ENCODE assay signal across 27 mouse cellular contexts in genomic region chr5:101996036-101996735, GRCm38 (mm10).
A peak's percentile ranks its signal among the peaks of the same experiment; 100 is the strongest.
DNase-seq lines count a peak whose midpoint lies in the region; ATAC-seq and TF ChIP-seq lines count a peak whose summit lies in the region.
"Had no signal": no experiment of that assay in that cellular context is flagged by ENCODE, and none has a peak within 500 bp of the region (broad histone marks: within the 10 kb centered on the region; RNA-seq: fewer than 3 reads in every experiment).

No protein-coding gene starts in this region.

- no peaks in the 10 kb centered on the region for H3K36me3 ChIP-seq in heart, adult 2 months (ENCODE audit: control insufficient read depth, insufficient read depth, low read length)
- H3K36me3 ChIP-seq in heart, embryonic 11.5 days (ENCODE audit: control insufficient read depth, insufficient read depth, low read length), result no peaks in the 10 kb centered on the region
- H3K36me3 ChIP-seq in liver, embryonic 11.5 days (ENCODE audit: control insufficient read depth, insufficient read depth, low read length), result no peaks in the 10 kb centered on the region
- no peaks in the 10 kb centered on the region for H3K36me3 ChIP-seq in forebrain, embryonic 11.5 days (ENCODE audit: control insufficient read depth, insufficient read depth, low read length)
- H3K36me3 ChIP-seq: embryonic facial prominence, embryonic 15.5 days; G1E; hindbrain, embryonic 13.5 days; midbrain, embryonic 12.5 days had no signal

- H3K27ac ChIP-seq in gastrocnemius, adult 2 months, result no peak overlapping the region
- H3K27ac ChIP-seq in heart, adult 2 months, result no peak overlapping the region
- H3K27ac ChIP-seq in heart, embryonic 11.5 days (ENCODE audit: low read depth, low read length), result no peak overlapping the region
- H3K27ac ChIP-seq in liver, embryonic 11.5 days (ENCODE audit: low read depth, low read length), result no peak overlapping the region
- H3K27ac ChIP-seq in forebrain, embryonic 11.5 days (ENCODE audit: low read depth, low read length), result no peak overlapping the region
- H3K27ac ChIP-seq: embryonic facial prominence, embryonic 10.5 days; embryonic facial prominence, embryonic 15.5 days; heart, embryonic 13.5 days; hindbrain, embryonic 13.5 days; layer of hippocampus, adult 2 months; left cerebral cortex, adult 2 months; liver, embryonic 14.5 days; midbrain, embryonic 12.5 days; neural tube, embryonic 13.5 days had no signal

- TF ChIP-seq EP300 in heart, adult 2 months (IDR thresholded peaks at IDR 0.05; ENCODE audit: insufficient read depth, low read depth, low read length), result no peak

- WGBS in heart, adult 2 months, result 79% methylated on average over 11 of the region's 11 CpGs
- 86% methylated on average over 11 of the region's 11 CpGs for WGBS in heart, embryonic 11.5 days (ENCODE audit: insufficient replicate concordance)
- WGBS in liver, embryonic 11.5 days, result 86% methylated on average over 11 of the region's 11 CpGs
- 94% methylated on average over 11 of the region's 11 CpGs for WGBS in forebrain, embryonic 11.5 days

- H3K4me1 ChIP-seq in heart, adult 2 months (ENCODE audit: control insufficient read depth, insufficient read depth, low read length), result peaks cover 8% of the 10 kb centered on the region
- peaks cover 21% of the 10 kb centered on the region for H3K4me1 ChIP-seq in heart, embryonic 11.5 days (ENCODE audit: control insufficient read depth, insufficient read depth, low read length)
- no peaks in the 10 kb centered on the region for H3K4me1 ChIP-seq in liver, embryonic 11.5 days (replicated peaks; ENCODE audit: control insufficient read depth, insufficient read depth, low read length)
- H3K4me1 ChIP-seq in forebrain, embryonic 11.5 days (replicated peaks; ENCODE audit: control insufficient read depth, insufficient read depth, low read length), result no peaks in the 10 kb centered on the region

- H3K4me2 ChIP-seq in heart, embryonic 11.5 days, result no peak overlapping the region
- no peak overlapping the region for H3K4me2 ChIP-seq in liver, embryonic 11.5 days
- no peak overlapping the region for H3K4me2 ChIP-seq in forebrain, embryonic 11.5 days (ENCODE audit: low read depth, low read length, severe bottlenecking)
- H3K4me2 ChIP-seq: embryonic facial prominence, embryonic 15.5 days; heart, embryonic 13.5 days; hindbrain, embryonic 13.5 days; midbrain, embryonic 12.5 days; neural tube, embryonic 13.5 days had no signal

- TF ChIP-seq CTCF in gastrocnemius, adult 2 months (IDR thresholded peaks at IDR 0.05), result no peak
- TF ChIP-seq CTCF in heart, adult 2 months (IDR thresholded peaks at IDR 0.05), result no peak

- peaks cover 3% of the 10 kb centered on the region for H3K79me2 ChIP-seq in heart, adult 2 months (replicated peaks; ENCODE audit: control insufficient read depth, insufficient read depth, low read length)

- H3K4me3 ChIP-seq in gastrocnemius, adult 2 months, result no peak overlapping the region
- no peak overlapping the region for H3K4me3 ChIP-seq in heart, adult 2 months
- no peak overlapping the region for H3K4me3 ChIP-seq in heart, embryonic 11.5 days (ENCODE audit: low read depth, low read length)
- H3K4me3 ChIP-seq in liver, embryonic 11.5 days (ENCODE audit: low read depth, low read length), result no peak overlapping the region
- H3K4me3 ChIP-seq in forebrain, embryonic 11.5 days (ENCODE audit: low read depth, low read length), result no peak overlapping the region
- H3K4me3 ChIP-seq: embryonic facial prominence, embryonic 10.5 days; embryonic facial prominence, embryonic 15.5 days; heart, embryonic 13.5 days; hindbrain, embryonic 13.5 days; layer of hippocampus, adult 2 months; left cerebral cortex, adult 2 months; midbrain, embryonic 12.5 days; neural tube, embryonic 13.5 days had no signal

- intact Hi-C loops in gastrocnemius, adult 2 months (cut with DNase I), result no loop called here
- intact Hi-C loops in heart, adult 2 months (cut with DNase I), result no loop called here
- intact Hi-C loops in heart, postnatal 14 days (cut with DNase I), result loop anchor here (5.0 kb wide), 1 partner anchor 76 kb away; no protein-coding TSS in a partner anchor

- H3K9me3 ChIP-seq in heart, embryonic 11.5 days (replicated peaks; ENCODE audit: control insufficient read depth, low read length), result no peaks in the 10 kb centered on the region
- no peaks in the 10 kb centered on the region for H3K9me3 ChIP-seq in liver, embryonic 11.5 days (ENCODE audit: control insufficient read depth, low read length)
- H3K9me3 ChIP-seq in forebrain, embryonic 11.5 days (ENCODE audit: control insufficient read depth, low read length), result no peaks in the 10 kb centered on the region
- H3K9me3 ChIP-seq: embryonic facial prominence, embryonic 10.5 days; embryonic facial prominence, embryonic 15.5 days; heart, embryonic 13.5 days; hindbrain, embryonic 13.5 days; midbrain, embryonic 12.5 days; neural tube, embryonic 13.5 days had no signal

- peak; percentile 45 for DNase-seq in gastrocnemius, adult 2 months
- no peak for DNase-seq in gastrocnemius, adult 18-20 months (ENCODE audit: low spot score)
- peak; percentile 56 to 57 for DNase-seq in heart, adult 2 months
- peak; percentile 28 for DNase-seq in liver, embryonic 11.5 days (ENCODE audit: low spot score)
- no peak for DNase-seq in liver
- peak; percentile 40 to 48 for DNase-seq in heart, postnatal 14 days
- DNase-seq in forebrain, embryonic 11.5 days (ENCODE audit: low spot score), result no peak
- DNase-seq: adrenal gland, postnatal 25 days; cerebellum, postnatal 25 days; kidney, adult 8-10 months; lung, adult 2 months; lung, postnatal 14 days; thymus, adult 2 months; thymus, postnatal 36 days had no signal

- ATAC-seq in heart, embryonic 11.5 days (replicated peaks; ENCODE audit: insufficient number of reproducible peaks, low FRiP score, low TSS enrichment), result no peak
- ATAC-seq in liver, embryonic 11.5 days (replicated peaks; ENCODE audit: low FRiP score), result no peak
- ATAC-seq in forebrain, embryonic 11.5 days (replicated peaks; ENCODE audit: low FRiP score), result no peak
- ATAC-seq: forebrain, embryonic 14.5 days; intestine, embryonic 16.5 days had no signal

- H3K9ac ChIP-seq in heart, adult 2 months (ENCODE audit: low read depth, low read length), result no peak overlapping the region
- no peak overlapping the region for H3K9ac ChIP-seq in heart, embryonic 11.5 days (ENCODE audit: low read depth, low read length)
- H3K9ac ChIP-seq in liver, embryonic 11.5 days (ENCODE audit: low read depth, low read length), result no peak overlapping the region
- H3K9ac ChIP-seq in forebrain, embryonic 11.5 days (ENCODE audit: low read length), result no peak overlapping the region
- H3K9ac ChIP-seq: embryonic facial prominence, embryonic 15.5 days; heart, embryonic 13.5 days; hindbrain, embryonic 13.5 days; liver, embryonic 14.5 days; midbrain, embryonic 12.5 days; neural tube, embryonic 13.5 days had no signal

- no peak for TF ChIP-seq POLR2A in heart, adult 2 months (IDR thresholded peaks at IDR 0.05; ENCODE audit: insufficient read depth, low read depth, low read length)

- H3K27me3 ChIP-seq in heart, adult 2 months (ENCODE audit: control insufficient read depth, insufficient read depth, low read length), result no peaks in the 10 kb centered on the region
- H3K27me3 ChIP-seq in heart, embryonic 11.5 days (ENCODE audit: control insufficient read depth, insufficient read depth, low read length), result no peaks in the 10 kb centered on the region
- no peaks in the 10 kb centered on the region for H3K27me3 ChIP-seq in liver, embryonic 11.5 days (replicated peaks; ENCODE audit: control insufficient read depth, insufficient read depth, low read length)
- no peaks in the 10 kb centered on the region for H3K27me3 ChIP-seq in forebrain, embryonic 11.5 days (ENCODE audit: control insufficient read depth, insufficient read depth, low read length)
- H3K27me3 ChIP-seq: embryonic facial prominence, embryonic 15.5 days; heart, embryonic 13.5 days; hindbrain, embryonic 13.5 days; midbrain, embryonic 12.5 days; neural tube, embryonic 13.5 days had no signal

Comparison
In these comparisons a context has a peak if more than half of its experiments do, and no peak if none do; other contexts are left out.
1. DNase-seq: peak in gastrocnemius, adult 2 months (single experiment), heart, adult 2 months (2 of 2), liver, embryonic 11.5 days (single experiment) and heart, postnatal 14 days (2 of 2); none in gastrocnemius, adult 18-20 months (single experiment), liver (single experiment) and forebrain, embryonic 11.5 days (single experiment).